ENCODE assay signal across 10 mouse cellular contexts in the genomic region with DNA sequence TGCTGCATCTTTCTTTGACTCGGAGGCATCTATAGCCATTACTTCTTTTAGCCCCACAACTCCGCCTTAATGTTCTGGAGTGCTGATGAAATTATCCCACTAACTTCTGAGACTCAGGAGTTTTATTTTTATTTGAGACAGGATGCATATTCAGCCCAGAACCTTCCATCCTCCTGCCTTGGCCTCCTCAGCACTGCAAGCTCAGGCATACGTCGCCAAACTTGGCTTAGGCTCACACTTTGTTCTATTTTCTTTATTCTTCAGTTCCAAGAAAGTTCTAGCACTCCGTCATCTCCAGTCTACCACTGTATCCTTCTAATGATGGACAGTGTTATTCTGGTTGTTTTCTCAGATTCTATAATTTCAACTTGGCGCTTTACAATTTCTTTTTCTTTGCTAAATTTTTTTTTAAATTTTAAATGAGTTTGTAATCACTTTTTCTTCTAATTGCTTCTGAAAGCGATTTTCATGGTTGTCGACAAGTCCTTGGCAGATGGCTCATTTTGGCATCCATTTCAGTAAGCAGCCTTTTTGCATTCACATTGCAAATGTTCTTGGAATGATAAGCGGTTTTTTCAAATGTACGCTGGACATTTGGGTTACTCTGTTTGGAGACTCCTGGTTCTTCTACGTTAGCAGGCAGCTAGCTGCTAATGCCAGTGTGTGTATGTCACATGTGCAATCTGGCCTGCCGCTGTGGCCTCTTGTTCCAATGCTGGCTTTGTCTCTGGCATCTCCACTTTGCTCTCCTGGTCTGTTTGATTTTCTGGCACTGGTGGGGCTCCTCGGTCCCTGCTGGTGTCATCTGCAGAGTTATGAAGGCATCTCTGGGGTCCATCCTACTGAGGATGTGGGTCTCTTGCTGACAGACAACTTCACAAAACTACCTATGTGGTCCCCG. TPM values are rescaled to one million over a fixed set of nuclear protein-coding genes. Genes with fewer than 3 reads are reported as not detected.
DNase-seq lines count a peak whose midpoint lies in the region; ATAC-seq and TF ChIP-seq lines count a peak whose summit lies in the region.
"Had no signal": no experiment of that assay in that cellular context is flagged by ENCODE, and none has a peak within 500 bp of the region (broad histone marks: within the 10 kb centered on the region; RNA-seq: fewer than 3 reads in every experiment).

No protein-coding gene starts in this region.

- H3K9ac ChIP-seq in hindbrain, postnatal 0 days (replicated peaks; ENCODE audit: low read length) = no peak overlapping the region
- H3K9ac ChIP-seq in hindbrain, embryonic 16.5 days (ENCODE audit: low read depth, low read length) = no peak overlapping the region
- H3K9ac ChIP-seq in intestine, postnatal 0 days (ENCODE audit: low read depth, low read length) = no peak overlapping the region
- H3K9ac ChIP-seq: limb, embryonic 15.5 days had no signal

- peaks cover 20% of the 10 kb centered on the region for H3K4me1 ChIP-seq in hindbrain, postnatal 0 days (ENCODE audit: insufficient read depth, low read length)
- peaks cover 17% of the 10 kb centered on the region for H3K4me1 ChIP-seq in hindbrain, embryonic 16.5 days (ENCODE audit: control insufficient read depth, insufficient read depth, low read depth, low read length)
- H3K4me1 ChIP-seq in intestine, postnatal 0 days (replicated peaks; ENCODE audit: control insufficient read depth, insufficient read depth, low read length) = no peaks in the 10 kb centered on the region; the same call in 1 of the 2 replicates

- TF ChIP-seq CTCF in hindbrain, postnatal 0 days (IDR thresholded peaks at IDR 0.05; ENCODE audit: low read depth) = no peak
- no peak for TF ChIP-seq CTCF in intestine, postnatal 0 days (IDR thresholded peaks at IDR 0.05; ENCODE audit: low read depth)

- H3K9me3 ChIP-seq in hindbrain, postnatal 0 days (ENCODE audit: low read length) = no peaks in the 10 kb centered on the region
- H3K9me3 ChIP-seq in hindbrain, embryonic 16.5 days (ENCODE audit: control insufficient read depth, low read length) = no peaks in the 10 kb centered on the region
- H3K9me3 ChIP-seq in intestine, postnatal 0 days (ENCODE audit: control insufficient read depth) = no peaks in the 10 kb centered on the region
- H3K9me3 ChIP-seq: limb, embryonic 15.5 days had no signal

- no peaks in the 10 kb centered on the region for H3K27me3 ChIP-seq in hindbrain, postnatal 0 days (ENCODE audit: insufficient read depth, low read length)
- no peaks in the 10 kb centered on the region for H3K27me3 ChIP-seq in hindbrain, embryonic 16.5 days (replicated peaks; ENCODE audit: control insufficient read depth, insufficient read depth, low read length)
- H3K27me3 ChIP-seq in intestine, postnatal 0 days (replicated peaks; ENCODE audit: control insufficient read depth, insufficient read depth, low read length) = no peaks in the 10 kb centered on the region
- H3K27me3 ChIP-seq: limb, embryonic 15.5 days had no signal

- H3K27ac ChIP-seq in hindbrain, postnatal 0 days = peak overlapping the region; percentile 29; the same call in 1 of the 2 replicates
- no peak overlapping the region for H3K27ac ChIP-seq in hindbrain, embryonic 16.5 days (ENCODE audit: low read depth, low read length)
- H3K27ac ChIP-seq in intestine, postnatal 0 days (ENCODE audit: low read depth, low read length) = no peak overlapping the region
- H3K27ac ChIP-seq: limb, embryonic 15.5 days had no signal

- H3K4me3 ChIP-seq in hindbrain, postnatal 0 days (ENCODE audit: low read length) = no peak overlapping the region
- no peak overlapping the region for H3K4me3 ChIP-seq in hindbrain, embryonic 16.5 days (ENCODE audit: low read length)
- no peak overlapping the region for H3K4me3 ChIP-seq in intestine, postnatal 0 days (ENCODE audit: low read depth, low read length)
- H3K4me3 ChIP-seq: limb, embryonic 15.5 days had no signal

- 53% methylated on average over 14 of the region's 14 CpGs for WGBS in hindbrain, postnatal 0 days
- WGBS in hindbrain, embryonic 16.5 days = 70% methylated on average over 14 of the region's 14 CpGs
- 90% methylated on average over 14 of the region's 14 CpGs for WGBS in intestine, postnatal 0 days

- no peak overlapping the region for H3K4me2 ChIP-seq in hindbrain, postnatal 0 days (ENCODE audit: low read depth, low read length)
- no peak overlapping the region for H3K4me2 ChIP-seq in hindbrain, embryonic 16.5 days (ENCODE audit: low read length)
- H3K4me2 ChIP-seq in intestine, postnatal 0 days (replicated peaks; ENCODE audit: low read depth) = no peak overlapping the region
- H3K4me2 ChIP-seq: limb, embryonic 15.5 days had no signal

- DNase-seq in hindbrain, postnatal 0 days (ENCODE audit: low spot score) = peak; percentile 81
- peak; percentile 61 for DNase-seq in right cerebral cortex, adult 18-20 months
- DNase-seq in right cerebral cortex, postnatal 25 days = no peak
- DNase-seq in cerebellum, postnatal 36 days = peak; percentile 43 to 59
- peak; percentile 81 for DNase-seq in telencephalon, adult 2 months (ENCODE audit: low read depth, low spot score)
- DNase-seq: gastrocnemius, postnatal 36 days had no signal

- ATAC-seq in hindbrain, postnatal 0 days = no peak
- no peak for ATAC-seq in hindbrain, embryonic 16.5 days
- no peak for ATAC-seq in intestine, postnatal 0 days
- ATAC-seq: activated CD4-positive, CD25-positive, alpha-beta regulatory T cell, adult 4 months had no signal

- no peaks in the 10 kb centered on the region for H3K36me3 ChIP-seq in hindbrain, postnatal 0 days (ENCODE audit: insufficient read depth, low read length)
- H3K36me3 ChIP-seq in hindbrain, embryonic 16.5 days (ENCODE audit: control insufficient read depth, insufficient read depth, low read length) = 0 out of 2 replicates have a peak, but pooled peaks cover 2% of the 10 kb centered on the region
- H3K36me3 ChIP-seq in intestine, postnatal 0 days (ENCODE audit: control insufficient read depth, insufficient read depth) = peaks cover 8% of the 10 kb centered on the region; the same call in 1 of the 2 replicates

RNA-seq across cellular contexts. Expression of gene Prkar1b, which starts 2.4 kb away (rescaled TPM):
- total RNA-seq in hindbrain, postnatal 0 days (2014; rRNA removed) = 264 and 274 TPM in 2 replicates
- polyA plus RNA-seq in hindbrain, postnatal 0 days (2015; fragmentation: Nextera tagmentation; extraction: Ambion mirVana) = 297 and 322 TPM in 2 replicates
- 332 and 333 TPM in 2 replicates for polyA plus RNA-seq in hindbrain, embryonic 16.5 days (2015; fragmentation: Nextera tagmentation; extraction: Ambion mirVana)
- polyA plus RNA-seq in intestine, postnatal 0 days (2015; fragmentation: Nextera tagmentation; extraction: Ambion mirVana) = 10.0 and 10.9 TPM in 2 replicates

RNA-seq across cellular contexts. Expression of gene Dnaaf5, which starts 2.6 kb away (rescaled TPM):
- 12.8 and 16.3 TPM in 2 replicates for total RNA-seq in hindbrain, postnatal 0 days (2014; rRNA removed)
- polyA plus RNA-seq in hindbrain, postnatal 0 days (2015; fragmentation: Nextera tagmentation; extraction: Ambion mirVana) = 1.8 and 2.2 TPM in 2 replicates
- polyA plus RNA-seq in hindbrain, embryonic 16.5 days (2015; fragmentation: Nextera tagmentation; extraction: Ambion mirVana) = 2.6 and 5.1 TPM in 2 replicates
- polyA plus RNA-seq in intestine, postnatal 0 days (2015; fragmentation: Nextera tagmentation; extraction: Ambion mirVana) = 2.5 and 2.9 TPM in 2 replicates

RNA-seq across cellular contexts. Expression of gene Sun1, which starts 53.0 kb away (rescaled TPM):
- 52.7 and 78.5 TPM in 2 replicates for total RNA-seq in hindbrain, postnatal 0 days (2014; rRNA removed)
- 33.9 and 36.2 TPM in 2 replicates for polyA plus RNA-seq in hindbrain, postnatal 0 days (2015; fragmentation: Nextera tagmentation; extraction: Ambion mirVana)
- 40.9 and 44.7 TPM in 2 replicates for polyA plus RNA-seq in hindbrain, embryonic 16.5 days (2015; fragmentation: Nextera tagmentation; extraction: Ambion mirVana)
- polyA plus RNA-seq in intestine, postnatal 0 days (2015; fragmentation: Nextera tagmentation; extraction: Ambion mirVana) = 12.2 and 13.4 TPM in 2 replicates

Comparison
In these comparisons a context has a peak if more than half of its experiments do, and no peak if none do; other contexts are left out.
1. RNA of gene Prkar1b, which starts 2.4 kb away (polyA plus RNA-seq): 332 to 333 TPM in hindbrain, embryonic 16.5 days and 297 to 322 TPM in hindbrain, postnatal 0 days; 10.0 to 10.9 TPM in intestine, postnatal 0 days; every median in the first group is over 10 times any median in the second.